Mouse (Mus musculus) lung, postnatal 10 days (tissue): ENCODE measurements at regions not wholly inside any gene's neighbourhood (a gene's known extent, or its start where the extent isn't known, plus 50 kb on each side); places are given as distances from the start of the nearest gene placed in this dataset.

Experiments
- DNase-seq: peaks from one replicate; pipeline ENCODE4 v3.0.0; 2021

DNA sequence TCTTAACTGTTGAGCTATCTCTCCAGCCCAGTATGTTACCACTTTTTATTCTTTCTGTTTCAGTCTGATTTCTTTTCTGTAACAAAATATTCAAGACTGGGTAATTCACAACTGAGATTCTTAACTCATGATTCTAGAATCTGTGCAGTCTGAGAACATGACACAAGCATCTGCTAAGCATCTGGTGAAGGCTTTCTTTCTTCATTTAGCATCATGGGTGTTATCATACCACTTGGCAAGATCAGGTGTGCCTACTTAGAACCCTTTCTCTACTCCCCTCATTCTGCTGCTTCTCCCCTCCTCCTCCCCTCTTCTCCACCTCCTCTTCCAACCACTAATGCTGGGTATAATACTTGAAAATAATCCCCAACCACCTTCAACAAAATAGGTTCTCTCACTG is 62.1 kb upstream of the Pfn2 start:
- no peak for DNase-seq

- peak; percentile 34 for DNase-seq
These were observed 64.1 kb upstream of the Pfn2 start for GRCm38 (mm10) chr3:57911831-57912596.

- DNase-seq, result no peak
These were observed 64.9 kb upstream of the Pfn2 start for GRCm38 (mm10) chr3:57912650-57913343.

DNA sequence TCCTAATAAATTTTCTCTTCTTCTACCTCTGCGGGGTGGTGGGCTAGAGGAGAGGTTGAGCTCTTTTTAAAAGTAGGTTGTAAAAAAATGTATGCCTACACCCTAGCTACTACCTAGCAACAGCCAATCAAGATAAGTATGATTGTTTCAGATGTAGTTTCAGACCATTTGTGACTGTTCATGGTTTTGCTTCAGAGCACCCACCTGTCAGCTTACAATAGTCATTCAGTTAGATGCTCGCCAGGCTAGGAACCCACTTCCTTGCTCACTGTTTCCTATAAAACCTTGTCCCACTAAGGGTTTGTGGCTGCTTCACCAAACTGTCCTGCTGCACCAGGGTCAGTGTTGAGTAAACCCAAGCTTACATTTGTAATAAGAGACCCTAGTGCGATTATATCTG is 66.8 kb upstream of the Pfn2 start:
- no peak for DNase-seq

- no peak for DNase-seq
These were observed 71.0 kb upstream of the Pfn2 start for GRCm38 (mm10) chr3:57918913-57919312.

GRCm38 (mm10) chr3:57919390-57920089 is 71.7 kb upstream of the Pfn2 start:
- no peak for DNase-seq

DNA sequence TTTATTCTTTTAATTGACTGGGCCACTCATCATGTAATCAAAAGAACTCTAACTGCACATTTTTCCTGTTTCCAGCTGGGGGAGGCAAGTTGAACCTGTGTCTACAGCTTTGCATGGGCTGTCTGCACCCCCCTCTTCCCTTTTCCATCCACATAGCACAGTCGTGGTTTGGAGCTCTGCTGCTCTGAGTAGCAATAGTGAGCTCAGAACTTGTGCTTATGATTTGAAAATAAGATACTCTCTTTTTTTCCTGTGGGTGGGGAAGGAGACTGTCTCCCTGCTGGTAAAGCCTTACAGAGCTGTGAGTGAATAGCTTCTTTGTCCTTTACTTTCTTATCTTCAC is 72.2 kb upstream of the Pfn2 start:
- DNase-seq, result no peak

- no peak for DNase-seq
These were observed 73.4 kb upstream of the Pfn2 start for GRCm38 (mm10) chr3:57921071-57921882.

DNA sequence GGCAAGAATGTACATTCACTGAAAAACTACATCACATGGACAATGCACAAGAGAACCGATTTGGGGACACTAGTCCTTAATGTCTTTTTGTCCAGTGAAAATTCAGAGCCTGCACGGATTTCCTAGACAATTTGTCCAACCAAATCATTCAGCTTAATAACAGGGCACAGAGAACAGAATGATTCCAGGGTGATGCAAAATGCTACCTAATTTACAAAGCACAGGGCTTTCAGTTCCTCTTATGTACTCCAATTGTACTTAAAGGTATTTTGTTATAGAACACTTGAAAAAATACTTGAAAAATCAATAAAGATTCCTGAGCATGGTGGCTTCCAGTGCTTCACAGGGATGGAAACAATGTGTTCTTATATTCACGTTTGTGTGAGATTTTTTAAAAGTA is 75.2 kb upstream of the Pfn2 start:
- no peak for DNase-seq

GRCm38 (mm10) chr3:57932657-57933539 is 85.0 kb upstream of the Pfn2 start:
- no peak for DNase-seq

- no peak for DNase-seq
These were observed 87.2 kb upstream of the Pfn2 start for GRCm38 (mm10) chr3:57935042-57935610.

GRCm38 (mm10) chr3:57940504-57941381 is 92.9 kb upstream of the Pfn2 start:
- DNase-seq, result no peak

GRCm38 (mm10) chr3:57944698-57945097 is 96.8 kb upstream of the Pfn2 start:
- DNase-seq, result no peak

GRCm38 (mm10) chr3:57945765-57946164 is 97.9 kb upstream of the Pfn2 start:
- no peak for DNase-seq

GRCm38 (mm10) chr3:57947331-57947730 is 99.5 kb upstream of the Pfn2 start:
- no peak for DNase-seq

DNA sequence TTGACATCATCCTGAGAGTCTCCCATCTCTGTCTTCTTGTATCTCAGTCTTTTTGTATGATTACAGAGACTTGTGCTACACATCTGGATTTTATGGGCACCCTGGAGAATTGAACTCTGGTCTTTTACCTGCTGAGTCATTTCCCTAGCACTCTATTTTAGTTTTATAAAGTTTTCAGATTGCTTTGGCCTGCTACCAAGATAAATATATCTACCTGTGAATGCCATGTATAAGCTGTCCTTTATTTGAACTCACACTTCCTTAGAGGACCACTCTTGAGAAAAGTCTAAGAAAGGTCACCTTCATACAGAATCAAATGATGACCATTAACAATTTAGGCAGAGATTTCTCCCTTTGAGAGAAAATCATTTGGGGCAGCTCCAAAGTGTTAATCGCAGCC is 100.8 kb upstream of the Pfn2 start:
- DNase-seq, result no peak

GRCm38 (mm10) chr3:57950431-57951331 is 102.8 kb upstream of the Pfn2 start:
- no peak for DNase-seq

GRCm38 (mm10) chr3:57951438-57951837 is 103.6 kb upstream of the Pfn2 start:
- DNase-seq, result no peak

DNA sequence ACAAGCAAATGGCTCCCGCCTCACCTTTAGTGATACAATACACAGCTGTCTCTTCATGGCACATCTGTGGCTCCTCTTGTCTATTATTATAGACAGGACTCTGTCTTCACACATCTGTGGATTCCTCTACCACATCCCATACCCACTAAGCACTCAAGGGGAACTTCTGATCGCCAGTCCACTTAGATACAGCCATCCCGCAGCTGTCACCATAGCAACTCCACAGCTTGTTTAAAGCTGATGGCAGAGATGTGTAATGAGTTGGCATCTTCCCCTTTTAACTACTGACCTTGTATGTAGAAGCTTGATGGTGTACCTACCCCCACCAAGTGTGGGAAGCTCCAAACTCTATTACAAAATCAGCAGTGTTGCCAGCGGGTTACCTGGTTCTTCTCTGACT is 109.5 kb upstream of the Pfn2 start:
- no peak for DNase-seq

GRCm38 (mm10) chr3:57963965-57964364 is 116.1 kb upstream of the Pfn2 start:
- DNase-seq, result no peak
